Mouse (Mus musculus) left cerebral cortex, adult 18-20 months (tissue): ENCODE measurements around the gene Chrm3. TPM values are rescaled to one million over a fixed set of nuclear protein-coding genes. Genes with fewer than 3 reads are reported as not detected.
A peak's percentile ranks its signal among the peaks of the same experiment; 100 is the strongest.

Experiments
- DNase-seq, 2 experiments: peaks; one replicate each; pipeline ENCODE4 v3.0.0; 2021 to 2022; ENCODE audit warnings: low spot score in 2 of 2, mixed read lengths in 1 of 2
- total RNA-seq, 2 experiments: library from RNA; stranded (reverse); gene quantifications; 2 replicates each; pipeline ENCODE4 v1.2.3; 2021

The Chrm3 gene
- total RNA-seq, 2 experiments from 2014 or later = 46.4 to 49.6 TPM

DNA sequence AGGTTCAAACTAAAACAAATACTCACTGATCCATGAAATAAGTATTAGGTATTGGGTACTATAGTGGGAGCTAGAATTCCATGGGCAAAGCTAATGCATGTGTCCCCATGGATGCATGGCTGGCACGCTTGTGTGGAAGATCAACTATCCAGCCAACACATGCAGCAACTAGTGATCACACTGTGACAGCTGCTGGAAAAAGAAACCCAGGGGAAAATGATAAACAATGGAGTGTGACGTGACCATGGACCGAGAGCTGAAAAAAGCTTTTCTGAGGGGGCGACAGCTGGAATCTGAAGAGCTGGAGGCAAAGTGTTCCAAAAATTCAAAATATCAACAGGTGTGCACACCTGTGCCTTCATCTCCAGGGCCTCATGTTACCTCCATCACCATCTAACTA lies 120.8 kb downstream of the Chrm3 start:
- DNase-seq = no peak

DNA sequence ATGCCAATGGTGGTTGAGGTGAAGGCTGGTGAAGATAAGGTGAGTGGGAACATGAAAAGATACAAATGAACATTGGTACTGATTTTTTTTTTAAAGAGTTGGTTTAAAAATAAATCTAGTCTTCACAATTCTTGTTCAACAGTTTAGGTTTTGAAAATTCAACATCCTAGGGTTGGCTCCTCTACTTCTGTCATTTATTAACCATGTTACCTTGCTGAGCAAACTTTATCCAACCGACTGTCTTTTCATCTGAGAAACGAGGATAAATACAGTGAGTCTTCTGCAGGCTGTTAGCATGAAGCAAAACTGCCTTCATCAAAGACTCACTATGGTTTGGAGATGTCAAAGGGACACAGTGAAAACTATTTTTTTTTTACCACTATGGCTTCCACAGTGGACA lies 123.0 kb downstream of the Chrm3 start:
- DNase-seq = no peak

DNA sequence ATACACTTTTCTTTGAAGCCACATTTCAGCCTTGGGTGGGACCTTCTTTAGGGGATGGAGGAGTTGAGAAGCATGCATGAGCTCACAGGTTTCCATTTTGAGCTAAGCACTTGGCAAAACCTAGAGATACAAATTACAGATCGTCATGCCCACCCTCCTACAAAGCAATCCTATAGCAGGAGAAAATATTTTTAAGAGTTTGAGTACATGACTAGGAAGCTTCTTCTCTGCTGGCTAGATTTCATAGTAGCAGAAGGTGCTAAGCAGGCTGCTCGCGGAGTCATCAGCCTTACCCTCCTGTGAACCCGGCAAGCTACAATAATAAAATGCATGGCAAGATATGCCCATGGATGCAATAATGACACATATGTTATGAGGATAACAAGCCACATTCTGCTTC lies 124.4 kb downstream of the Chrm3 start:
- peak; percentile 15 to 20 for DNase-seq

DNA sequence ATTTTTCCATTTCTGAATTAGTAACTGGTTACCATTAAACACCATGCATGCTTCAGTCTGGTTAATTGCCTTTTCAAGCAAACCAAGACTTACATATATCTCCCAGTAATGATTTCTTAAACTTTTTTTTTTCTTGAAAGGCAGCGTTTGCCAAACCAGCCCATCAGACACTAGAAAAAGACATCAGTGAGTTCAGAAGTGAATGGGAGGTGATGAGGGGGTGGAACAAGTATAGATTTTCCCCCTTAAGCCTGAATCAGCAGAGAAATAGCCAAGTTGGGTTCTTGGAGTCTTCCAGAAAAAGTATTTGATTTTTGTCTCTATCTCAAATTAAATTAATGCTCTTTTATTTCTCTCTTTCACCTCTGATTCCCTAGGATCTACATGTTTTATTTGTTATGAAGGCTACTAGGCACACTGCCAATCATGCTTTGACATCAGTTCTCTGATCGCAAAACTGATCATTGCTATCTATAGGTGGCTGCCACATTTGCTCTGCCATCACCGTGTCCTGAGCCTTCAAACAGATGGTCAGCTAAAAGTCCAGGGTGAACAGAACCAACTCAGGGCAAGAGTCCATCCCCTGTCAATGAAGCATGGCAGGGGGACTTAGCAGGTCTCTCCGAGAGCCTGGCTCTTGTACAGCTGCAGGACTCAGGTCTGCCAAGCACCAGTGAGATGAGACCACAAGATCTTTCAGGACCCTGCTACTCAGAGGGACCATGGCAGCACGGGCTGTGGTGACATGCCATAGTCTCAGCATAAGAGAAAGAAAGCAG lies 125.1 kb downstream of the Chrm3 start:
- DNase-seq = peak in 1 of 2 experiments; percentile 24

DNA sequence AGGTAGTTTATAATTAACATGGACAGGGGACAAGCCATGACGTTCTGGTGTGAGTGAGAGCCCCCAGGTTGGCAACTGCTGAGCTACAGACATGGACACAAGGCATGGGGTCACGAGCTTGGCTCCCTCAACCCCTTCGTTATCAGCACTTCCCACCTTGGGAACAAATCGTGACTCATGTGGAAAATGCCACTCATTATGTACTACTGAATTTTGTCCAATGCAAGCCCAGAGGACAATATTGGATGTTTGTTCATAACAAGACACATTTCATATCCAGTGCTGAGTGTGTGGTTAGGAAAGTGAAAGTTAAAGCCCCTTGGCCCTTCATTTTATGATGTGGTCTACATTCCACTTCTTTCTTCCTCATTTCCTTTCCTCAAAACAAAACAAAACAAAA lies 140.2 kb downstream of the Chrm3 start:
- DNase-seq = no peak

DNA sequence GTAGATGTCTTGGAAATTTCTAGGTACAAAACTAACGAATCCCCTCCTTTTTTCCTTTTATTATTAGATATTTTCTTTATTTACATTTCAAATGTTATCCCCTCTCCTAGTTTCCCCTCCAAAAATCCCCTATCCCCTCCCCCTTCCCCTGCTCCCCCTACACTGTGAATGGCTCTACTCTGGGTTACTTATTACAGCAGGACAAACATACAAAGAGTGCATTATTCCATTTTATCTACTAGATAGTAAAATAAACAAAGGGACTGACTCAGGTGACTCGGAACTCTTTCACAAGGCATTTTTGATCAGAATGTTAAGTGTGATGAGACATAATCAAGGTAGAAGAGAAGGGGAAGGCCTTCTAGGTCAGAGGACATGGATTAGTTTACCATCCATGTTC lies 148.5 kb downstream of the Chrm3 start:
- no peak for DNase-seq

DNA sequence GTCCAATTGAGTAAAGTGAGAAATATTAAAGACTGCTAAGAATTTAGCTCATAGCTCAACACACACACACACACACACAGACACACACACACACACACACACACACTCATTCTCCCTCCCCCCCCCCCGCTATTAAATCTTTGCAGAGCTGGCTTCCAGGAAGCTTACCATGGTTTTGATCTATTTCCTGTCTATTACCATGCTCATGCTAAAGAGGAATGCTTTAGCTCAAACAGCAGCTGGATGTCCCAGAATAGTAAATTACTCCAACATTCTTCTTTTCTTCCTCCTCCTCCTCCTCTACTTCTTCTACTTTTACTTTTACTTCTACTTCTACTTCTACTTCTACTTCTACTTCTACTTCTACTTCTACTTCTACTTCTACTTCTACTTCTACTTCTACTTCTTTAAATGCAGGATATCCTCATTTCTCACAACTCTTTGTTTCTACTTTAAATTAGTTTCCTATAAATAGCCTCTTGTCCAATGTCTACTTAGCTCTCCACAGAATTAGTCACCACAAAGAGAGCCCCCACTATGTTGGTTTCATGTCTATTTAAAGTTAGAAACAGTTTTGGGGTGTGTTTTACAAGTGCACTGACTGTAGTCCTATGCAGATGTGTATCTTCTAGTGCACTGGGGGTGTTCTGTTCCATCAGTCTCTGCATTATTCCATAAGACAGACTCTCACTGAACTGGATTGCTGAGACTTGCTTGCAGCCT lies 150.0 kb downstream of the Chrm3 start:
- no peak for DNase-seq

DNA sequence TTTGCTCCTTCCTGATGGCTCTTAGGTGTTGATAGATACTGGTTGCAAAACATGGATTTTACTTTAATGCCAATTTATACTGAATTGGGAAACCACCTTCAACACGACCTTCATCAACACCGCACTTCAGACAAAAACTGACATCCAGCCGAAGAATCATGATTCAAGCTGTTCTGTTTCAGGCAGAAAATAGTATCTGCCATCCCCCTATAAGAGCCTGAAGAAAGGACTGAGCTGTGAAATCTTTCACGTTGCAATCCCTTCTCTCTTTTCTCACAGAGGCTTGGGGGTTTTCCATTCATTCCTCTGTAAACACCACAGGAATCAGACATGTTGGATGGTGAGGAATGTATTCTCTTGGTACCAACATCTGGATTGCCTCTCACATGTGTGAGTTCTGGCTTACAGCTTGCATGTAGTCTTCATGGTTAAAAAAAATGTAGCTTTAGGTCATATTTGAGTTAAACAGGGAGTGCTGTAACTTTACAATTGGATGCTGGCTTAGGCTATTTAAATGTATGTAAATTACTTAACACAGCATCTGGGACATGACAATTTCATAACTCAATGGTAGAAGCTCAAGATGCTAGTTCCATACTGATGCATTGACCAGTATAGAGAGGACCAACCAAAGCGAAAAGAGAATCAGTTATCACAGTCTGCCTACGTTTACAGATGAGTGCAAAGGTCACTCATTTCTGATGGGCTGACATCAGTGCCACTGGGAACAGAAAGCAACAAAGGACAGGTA lies 161.3 kb downstream of the Chrm3 start:
- DNase-seq = peak in 1 of 2 experiments; percentile 19

DNA sequence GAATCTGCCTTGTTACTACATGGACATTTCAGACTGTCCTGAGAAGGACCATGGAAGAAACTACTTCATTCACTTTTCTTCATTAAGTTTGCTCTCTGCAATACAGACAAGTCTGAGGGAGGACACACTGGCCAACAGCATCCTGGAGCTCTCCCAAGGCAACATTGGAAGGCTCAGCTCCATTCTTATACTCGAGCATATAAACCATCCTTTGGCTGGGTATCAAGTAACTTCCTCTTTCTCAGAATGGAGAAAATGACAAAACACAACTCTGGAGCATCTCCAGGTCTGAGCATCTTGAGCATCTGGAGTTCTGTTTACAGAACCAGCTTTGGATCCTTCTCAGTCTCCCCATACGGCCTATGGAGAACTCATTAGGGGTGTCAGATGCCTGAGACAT lies 170.8 kb downstream of the Chrm3 start:
- peak in 1 of 2 experiments; percentile 14 for DNase-seq

DNA sequence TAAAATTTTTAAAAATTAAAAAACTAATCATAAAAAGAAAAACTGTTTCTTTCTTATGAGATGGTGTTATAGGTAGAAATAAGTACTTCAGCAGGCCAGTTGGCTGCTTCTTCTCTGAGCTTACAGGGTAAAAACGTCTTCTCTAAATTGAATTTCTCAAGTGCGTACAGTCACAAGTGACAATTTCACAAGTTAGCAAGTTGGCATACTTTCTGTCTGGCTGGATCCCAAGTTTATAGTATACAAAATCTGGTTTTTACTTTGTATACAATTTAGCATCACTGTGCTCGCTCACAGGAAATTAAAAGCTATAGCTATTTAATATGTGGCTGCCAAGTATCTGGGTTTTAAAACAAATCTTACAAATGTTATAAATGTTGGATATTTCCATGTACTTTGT lies 172.7 kb downstream of the Chrm3 start:
- DNase-seq = no peak

DNA sequence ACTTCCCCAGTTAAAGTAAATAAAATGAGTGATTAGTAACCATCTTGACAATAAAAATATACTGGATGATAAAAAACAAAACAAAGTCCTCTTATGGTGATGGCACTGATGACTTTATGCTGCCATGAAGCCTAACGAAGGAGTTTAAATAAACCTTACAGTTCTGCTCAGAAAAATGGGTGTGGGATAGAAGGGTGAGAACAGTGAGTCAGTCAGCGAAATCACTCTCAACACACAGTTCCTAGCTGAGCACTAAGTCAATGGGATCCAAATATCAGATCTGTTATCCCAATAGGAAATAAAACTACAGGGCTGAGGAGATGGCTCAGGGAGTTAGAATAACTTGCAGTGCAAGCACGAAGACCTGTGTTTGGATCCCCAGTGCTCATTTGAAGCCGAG lies 176.8 kb downstream of the Chrm3 start:
- DNase-seq = no peak

DNA sequence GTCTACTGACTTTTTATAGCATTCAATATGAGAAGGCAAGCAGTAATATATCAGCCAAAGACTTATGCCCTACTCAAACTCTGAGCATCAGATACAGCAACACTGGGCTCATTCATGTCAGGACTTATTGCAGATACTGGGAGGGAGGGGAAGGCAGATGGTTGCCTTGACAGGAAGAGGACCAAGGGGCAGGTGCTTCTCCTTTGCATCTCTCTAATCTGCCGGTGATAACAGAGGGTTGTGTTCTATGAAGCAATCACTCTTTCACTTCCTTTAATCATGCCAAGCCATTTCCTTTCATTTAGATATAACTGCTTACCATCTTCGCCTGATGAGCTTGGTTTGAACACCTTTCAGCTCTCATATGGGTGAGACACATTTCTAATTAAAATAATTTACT lies 177.9 kb downstream of the Chrm3 start:
- DNase-seq = no peak

DNA sequence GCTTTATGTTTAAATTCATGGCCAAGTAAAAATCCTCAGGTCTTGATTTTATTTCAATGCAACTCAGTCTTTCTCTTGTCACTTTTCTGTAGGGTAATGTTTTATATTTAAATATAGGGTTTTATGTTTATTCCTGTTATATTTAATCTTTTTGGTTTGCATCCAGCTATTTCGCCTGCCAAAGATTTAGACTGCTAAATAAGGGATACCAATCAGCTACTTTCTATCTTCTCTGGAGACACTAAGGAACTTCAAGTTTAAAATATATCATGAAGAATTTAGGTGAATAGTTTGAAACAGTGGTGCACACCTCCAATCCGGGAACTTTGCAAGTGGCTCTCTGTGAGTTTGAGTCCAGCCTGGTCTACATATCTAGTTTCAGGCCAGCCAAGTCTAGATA lies 190.1 kb downstream of the Chrm3 start:
- DNase-seq = no peak

DNA sequence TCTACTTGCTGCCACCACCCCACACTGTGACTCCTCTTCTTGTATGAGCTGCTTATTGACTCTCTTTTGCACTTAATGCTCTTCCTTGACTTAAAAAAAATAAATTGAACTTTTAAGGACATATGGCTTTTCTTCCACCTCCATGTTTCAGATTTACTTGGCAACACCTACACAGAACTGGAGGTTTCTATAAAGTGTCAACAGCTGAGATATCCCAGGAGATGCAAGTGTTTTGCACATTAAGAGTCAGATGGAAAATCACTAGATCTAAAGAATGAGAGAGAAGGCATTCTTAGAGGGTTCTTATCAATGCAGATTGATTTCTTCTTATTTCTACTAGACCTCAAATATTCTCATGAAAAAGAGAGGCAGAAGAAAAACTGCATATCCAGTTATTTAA lies 197.3 kb downstream of the Chrm3 start:
- DNase-seq = no peak

DNA sequence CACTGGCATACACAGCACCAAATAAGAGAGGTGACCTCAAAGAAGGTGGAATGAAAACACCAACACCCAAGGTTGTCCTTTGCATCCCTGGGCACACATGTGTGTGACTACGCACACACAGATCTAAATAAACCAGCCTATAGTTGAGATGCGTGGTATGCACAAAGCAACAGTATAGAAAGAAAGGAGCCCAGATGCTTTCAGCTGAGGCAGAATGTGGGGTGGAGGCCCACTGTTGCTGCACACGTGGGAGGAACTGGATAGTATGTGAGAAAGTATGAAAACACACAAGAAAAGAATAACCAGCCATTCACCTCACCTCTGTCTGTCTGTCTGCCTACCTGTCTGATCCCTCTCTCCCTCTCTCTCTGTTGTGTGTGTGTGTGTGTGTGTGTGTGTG lies 203.2 kb downstream of the Chrm3 start:
- no peak for DNase-seq

DNA sequence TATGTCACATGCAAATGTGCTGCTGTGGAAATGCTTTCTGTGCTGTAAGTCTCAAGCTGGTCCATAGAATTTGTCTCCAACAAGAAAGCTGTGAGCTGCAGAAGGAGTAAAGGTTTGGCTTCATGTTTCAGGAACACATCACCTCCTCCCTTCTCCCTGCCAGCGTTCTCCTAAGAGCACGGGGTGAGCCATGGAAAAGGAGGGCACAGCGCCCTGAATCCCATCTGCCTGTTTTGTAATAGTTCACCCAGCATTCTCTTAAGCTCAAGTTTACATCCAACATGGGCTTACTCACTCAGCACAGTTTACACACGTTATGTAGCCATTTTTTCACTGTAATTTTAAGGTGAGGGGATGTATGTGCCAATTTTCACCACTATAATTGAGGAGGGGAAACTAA lies 220.1 kb downstream of the Chrm3 start:
- DNase-seq = no peak

DNA sequence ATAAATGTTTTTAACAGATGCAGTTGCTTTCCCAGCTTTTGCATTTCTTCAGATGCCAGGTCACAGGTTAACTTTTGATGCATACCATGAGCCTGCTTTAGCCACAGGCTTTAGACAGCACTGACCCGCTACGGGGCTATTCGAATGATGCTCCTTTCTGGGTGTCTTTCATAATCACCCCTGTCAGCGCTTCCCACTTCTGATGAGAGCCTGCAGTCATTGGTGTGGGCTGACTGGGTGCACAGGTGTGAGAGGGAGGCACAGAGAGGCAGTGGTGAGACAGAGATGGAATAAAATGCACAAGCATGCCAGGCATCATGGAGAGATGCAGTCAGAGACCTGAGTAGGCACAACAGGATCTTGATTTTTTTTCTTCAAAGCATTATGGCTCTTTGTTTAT lies 221.8 kb downstream of the Chrm3 start:
- no peak for DNase-seq

DNA sequence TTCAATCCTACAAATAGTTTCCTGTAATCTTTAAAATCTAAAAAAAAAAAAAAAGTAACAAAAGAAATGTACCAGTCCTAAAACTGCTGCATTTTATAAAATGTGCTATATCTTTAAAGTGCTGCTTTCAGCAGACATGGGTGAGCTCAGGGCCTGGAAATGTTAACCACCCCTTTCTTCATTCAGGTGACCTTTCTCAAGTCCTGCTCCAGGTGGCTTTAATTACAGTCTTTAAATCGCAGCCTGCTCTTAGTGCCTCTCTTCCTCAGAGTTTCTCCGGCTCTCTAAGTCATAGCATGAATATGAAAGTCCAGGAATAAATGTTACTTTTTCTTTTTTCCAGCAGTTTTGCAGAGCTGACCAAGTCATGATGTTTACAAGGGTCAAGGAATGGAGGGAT lies 229.6 kb downstream of the Chrm3 start:
- DNase-seq = no peak

DNA sequence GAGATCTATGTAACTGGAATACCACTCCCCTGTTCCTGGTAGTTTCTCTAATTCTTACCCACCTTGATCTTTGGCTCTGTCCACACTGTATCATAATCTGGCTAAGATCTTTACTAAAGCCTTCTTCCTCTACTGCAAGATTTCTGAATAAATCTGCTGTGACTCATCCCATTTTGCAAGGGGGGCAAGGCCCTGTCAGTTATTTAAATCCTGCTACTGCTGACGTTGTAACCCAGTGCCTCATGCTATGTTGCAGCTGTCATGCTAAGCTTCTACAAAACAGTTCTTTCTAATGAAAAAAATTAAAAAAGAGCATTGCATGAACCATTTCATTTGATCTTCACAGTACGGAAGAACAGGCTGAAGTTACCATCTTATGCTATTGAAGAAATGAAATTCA lies 248.4 kb downstream of the Chrm3 start:
- no peak for DNase-seq

DNA sequence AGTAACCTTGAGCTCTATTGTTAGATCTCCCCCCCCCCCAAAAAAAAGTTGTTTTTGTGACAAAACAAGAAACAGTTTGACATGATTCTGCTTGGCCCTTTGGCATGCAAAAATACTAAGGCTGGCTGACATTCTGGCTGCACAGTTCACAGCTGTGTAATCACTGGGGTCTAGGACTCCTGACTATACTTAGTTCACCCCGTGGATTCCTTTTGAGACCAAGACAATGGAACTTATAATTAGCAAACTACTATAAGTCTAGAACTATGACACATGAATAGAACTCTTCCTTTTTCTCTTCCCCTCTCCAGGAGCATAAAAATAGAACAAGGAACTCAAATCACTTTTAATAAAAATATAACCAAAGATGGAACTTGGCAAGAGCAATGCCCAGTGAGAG lies 251.1 kb downstream of the Chrm3 start:
- no peak for DNase-seq

DNA sequence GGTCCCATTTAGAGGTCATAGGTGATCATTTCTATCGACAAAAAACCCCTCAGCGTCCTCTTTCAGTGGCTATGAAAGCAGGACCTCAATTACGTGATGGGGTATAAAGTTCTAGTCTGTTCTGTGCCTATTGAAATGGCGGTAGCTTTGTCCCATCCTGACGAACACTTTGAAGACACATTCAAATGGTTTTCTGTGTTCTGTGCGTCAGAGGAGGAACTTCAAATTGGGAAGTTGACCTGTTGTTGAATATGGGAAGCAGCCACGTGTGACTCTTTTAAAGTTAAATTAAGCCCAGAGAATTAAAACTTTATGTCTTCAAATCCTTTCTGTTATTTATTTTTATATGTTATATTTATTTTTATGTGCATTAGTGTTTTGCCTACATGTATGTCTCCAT lies 253.3 kb downstream of the Chrm3 start:
- DNase-seq = no peak

DNA sequence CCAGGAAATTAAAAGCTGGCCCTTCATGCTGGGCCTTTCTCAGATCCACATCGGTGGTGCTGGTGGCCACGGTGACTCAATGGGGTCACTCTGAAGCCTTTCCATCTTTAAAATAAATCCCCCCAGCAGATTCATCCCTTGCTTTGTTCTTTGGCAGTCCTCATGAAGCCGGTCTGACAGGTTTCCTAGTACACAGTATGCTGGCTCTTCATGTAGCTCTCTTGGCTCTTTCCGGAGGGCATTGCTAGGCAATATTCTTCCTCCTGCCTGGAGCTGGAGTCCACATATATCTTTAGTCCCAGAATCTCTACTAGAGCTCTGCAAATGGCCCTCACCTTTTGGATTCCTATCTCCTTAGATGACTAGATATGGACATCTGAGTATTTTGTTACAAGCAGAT lies 269.9 kb downstream of the Chrm3 start:
- DNase-seq = no peak
